Mouse (Mus musculus) G1E (cell line): ENCODE data around the gene Lrmda. TPM values are rescaled to one million over a fixed set of nuclear protein-coding genes. Genes with fewer than 3 reads are reported as not detected.

Experiments
- ATAC-seq: 2 replicates; pipeline ENCODE4 v1.8.0; 2016; ENCODE audit warnings: mild to moderate bottlenecking; ENCODE audit not compliant: insufficient number of reproducible peaks, poor library complexity, low FRiP score, severe bottlenecking; ENCODE audit errors: extremely low read depth
- DNase-seq: peaks from one replicate; pipeline ENCODE4 v3.0.0; 2012; ENCODE audit warnings: low spot score
- H3K27me3 ChIP-seq: 2 replicates; pipeline ENCODE4 v1.6.1; 2012; ENCODE audit warnings: mild to moderate bottlenecking, low read length, inconsistent platforms; ENCODE audit not compliant: insufficient read depth
- H3K36me3 ChIP-seq: replicated peaks from 2 replicates; pipeline ENCODE3; 2012; ENCODE audit warnings: mild to moderate bottlenecking, inconsistent platforms
- H3K4me1 ChIP-seq: 2 replicates; pipeline ENCODE4 v1.6.1; 2012; ENCODE audit warnings: low read depth, low read length, inconsistent platforms, mixed read lengths; ENCODE audit not compliant: insufficient read depth
- H3K4me3 ChIP-seq: 2 replicates; pipeline ENCODE4 v1.5.1; 2012; ENCODE audit warnings: low read depth, mild to moderate bottlenecking, inconsistent platforms, low read length, moderate library complexity, mixed read lengths
- H3K9me3 ChIP-seq: replicated peaks from 2 replicates; pipeline ENCODE4 v1.6.1; 2012; ENCODE audit warnings: inconsistent platforms
- CTCF ChIP-seq: IDR thresholded peaks from 2 replicates; pipeline ENCODE4 v1.5.1; 2012; ENCODE audit warnings: low read depth, low read length, inconsistent platforms, mixed read lengths
- GATA1 ChIP-seq: IDR thresholded peaks from 2 replicates; pipeline ENCODE4 v1.6.1; 2012; ENCODE audit warnings: borderline replicate concordance, low read length, inconsistent platforms, mixed read lengths
- GATA2 ChIP-seq: IDR thresholded peaks from 2 replicates; pipeline ENCODE4 v1.6.1; 2012; ENCODE audit warnings: low read depth, low read length, inconsistent platforms, borderline replicate concordance
- POLR2AphosphoS5 ChIP-seq: IDR thresholded peaks from 2 replicates; pipeline ENCODE4 v1.6.1; 2012; ENCODE audit warnings: low read depth, low read length, inconsistent platforms; ENCODE audit not compliant: insufficient replicate concordance
- TAL1 ChIP-seq: conservative IDR thresholded peaks from 2 replicates; pipeline ENCODE4 v1.6.1; 2012; ENCODE audit warnings: low read depth, low read length, inconsistent platforms, mixed read lengths
- polyA plus RNA-seq: library from polyadenylated mRNA; stranded (reverse); fragments of >175 nt; gene quantifications from 2 replicates; pipeline ENCODE4 v1.2.3, GENCODE M21; 2012
- total RNA-seq, 2 experiments: library from RNA; stranded (forward) in 1 of 2; stranded (reverse) in 1 of 2; fragments of 200-1000 nt in 1 of 2; fragments of >200 nt in 1 of 2; fragmentation: Nextera tagmentation in 1 of 2; gene quantifications; 2 replicates each; pipeline ENCODE4 v1.2.3; 2014 to 2017

The Lrmda gene
- total and polyA plus RNA-seq, 3 experiments: not detected

- ATAC-seq: no peak
- DNase-seq: no peak
- no peak for TF ChIP-seq GATA2
- TF ChIP-seq POLR2AphosphoS5: no peak
- no peak for TF ChIP-seq TAL1
- no peak for TF ChIP-seq CTCF
- no peak for TF ChIP-seq GATA1
- Histone ChIP-seq H3K9me3 (peaks cover 17% of the 10 kb centered on the region), H3K27me3 (no peaks in the 10 kb centered on the region), H3K36me3 (no peaks in the 10 kb centered on the region), H3K4me3 (no peak overlapping the region), H3K4me1 (no peaks in the 10 kb centered on the region)
These were observed 570.1 kb downstream of the Lrmda start for GRCm38 (mm10) chr14:22589503-22590215.

GRCm38 (mm10) chr14:22591186-22591585 lies 571.7 kb downstream of the Lrmda start:
- no peaks in the 10 kb centered on the region for H3K36me3 ChIP-seq
- H3K4me1 ChIP-seq: no peaks in the 10 kb centered on the region
- H3K9me3 ChIP-seq: peaks cover 17% of the 10 kb centered on the region
- no peaks in the 10 kb centered on the region for H3K27me3 ChIP-seq
- no peak for ATAC-seq
- no peak overlapping the region for H3K4me3 ChIP-seq
- no peak for DNase-seq
- TF ChIP-seq TAL1: no peak

- TF ChIP-seq CTCF (no peak), POLR2AphosphoS5 (no peak), TAL1 (no peak), GATA2 (no peak), GATA1 (no peak)
- no peaks in the 10 kb centered on the region for H3K4me1 ChIP-seq
- no peak for DNase-seq
- peaks cover 8% of the 10 kb centered on the region for H3K9me3 ChIP-seq
- H3K36me3 ChIP-seq: no peaks in the 10 kb centered on the region
- no peaks in the 10 kb centered on the region for H3K27me3 ChIP-seq
- H3K4me3 ChIP-seq: no peak overlapping the region
- no peak for ATAC-seq
These were observed 578.0 kb downstream of the Lrmda start for GRCm38 (mm10) chr14:22597508-22597907.

GRCm38 (mm10) chr14:22598638-22599037 lies 579.1 kb downstream of the Lrmda start:
- DNase-seq (no peak), ATAC-seq (no peak)
- Histone ChIP-seq H3K36me3 (no peaks in the 10 kb centered on the region), H3K4me3 (no peak overlapping the region), H3K4me1 (no peaks in the 10 kb centered on the region), H3K9me3 (peaks cover 8% of the 10 kb centered on the region), H3K27me3 (no peaks in the 10 kb centered on the region)
- no peak for TF ChIP-seq GATA2
- no peak for TF ChIP-seq CTCF
- no peak for TF ChIP-seq TAL1
- no peak for TF ChIP-seq GATA1
- no peak for TF ChIP-seq POLR2AphosphoS5

GRCm38 (mm10) chr14:22600166-22600565 lies 580.7 kb downstream of the Lrmda start:
- Histone ChIP-seq H3K9me3 (peaks cover 8% of the 10 kb centered on the region), H3K4me3 (no peak overlapping the region), H3K4me1 (no peaks in the 10 kb centered on the region), H3K27me3 (no peaks in the 10 kb centered on the region), H3K36me3 (no peaks in the 10 kb centered on the region)
- ATAC-seq (no peak), DNase-seq (no peak)
- TF ChIP-seq GATA2 (no peak), POLR2AphosphoS5 (no peak), GATA1 (no peak), CTCF (no peak), TAL1 (no peak)

- H3K9me3 ChIP-seq: peaks cover 6% of the 10 kb centered on the region
- DNase-seq (no peak), ATAC-seq (no peak)
- TF ChIP-seq POLR2AphosphoS5: no peak
- TF ChIP-seq TAL1: no peak
- H3K4me3 ChIP-seq: no peak overlapping the region
- no peaks in the 10 kb centered on the region for H3K27me3 ChIP-seq
- no peaks in the 10 kb centered on the region for H3K4me1 ChIP-seq
- H3K36me3 ChIP-seq: no peaks in the 10 kb centered on the region
These were observed 582.8 kb downstream of the Lrmda start for GRCm38 (mm10) chr14:22602308-22602707.

- Histone ChIP-seq H3K9me3 (peaks cover 4% of the 10 kb centered on the region), H3K27me3 (no peaks in the 10 kb centered on the region), H3K36me3 (no peaks in the 10 kb centered on the region), H3K4me3 (no peak overlapping the region), H3K4me1 (no peaks in the 10 kb centered on the region)
- no peak for ATAC-seq
- TF ChIP-seq CTCF: no peak
- TF ChIP-seq POLR2AphosphoS5: no peak
- DNase-seq: no peak
These were observed 589.1 kb downstream of the Lrmda start for GRCm38 (mm10) chr14:22608599-22608998.
